Comparison of ENCODE assay signal across 9 mouse cellular contexts in the genomic region with DNA sequence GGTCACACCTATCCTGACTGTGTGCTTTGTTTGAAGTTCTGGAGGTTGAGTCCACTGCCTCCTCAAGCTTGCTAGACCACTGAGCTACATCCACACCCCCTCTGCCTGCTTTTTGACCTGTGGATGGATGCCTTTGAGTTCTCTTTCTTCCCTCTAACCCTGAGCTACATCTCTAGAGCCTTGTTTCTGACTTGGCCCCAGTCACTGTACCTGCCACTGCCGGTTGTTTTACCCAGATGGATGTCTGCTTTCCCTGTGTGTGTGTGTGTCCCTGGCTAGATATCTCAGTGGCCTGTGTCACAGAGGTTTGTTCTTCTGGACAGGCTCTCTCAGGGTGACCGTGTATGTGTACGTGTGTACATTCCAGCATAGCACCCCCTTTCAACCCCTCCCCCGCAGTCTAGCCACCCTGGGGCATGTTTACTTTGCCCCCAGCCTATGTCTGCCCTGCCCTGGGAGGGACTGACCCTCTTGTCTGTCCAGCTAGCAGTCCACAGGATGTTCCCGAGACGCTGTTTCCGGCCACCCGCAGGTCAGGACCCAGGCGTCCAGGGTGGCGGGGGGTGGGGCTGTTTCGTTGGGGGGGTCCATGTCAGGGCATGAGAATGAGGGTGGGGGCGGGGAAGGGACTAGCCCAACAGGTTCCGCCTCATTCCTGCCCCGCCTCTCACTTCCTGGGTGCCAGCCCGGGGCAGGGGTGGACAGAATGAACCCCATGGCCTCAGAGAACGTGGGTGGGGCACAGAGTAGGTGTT. TPM values are rescaled to one million over a fixed set of nuclear protein-coding genes. Genes with fewer than 3 reads are reported as not detected.
A peak's percentile ranks its signal among the peaks of the same experiment; 100 is the strongest.
DNase-seq lines count a peak whose midpoint lies in the region; ATAC-seq and TF ChIP-seq lines count a peak whose summit lies in the region.
"Had no signal": no experiment of that assay in that cellular context is flagged by ENCODE, and none has a peak within 500 bp of the region (broad histone marks: within the 10 kb centered on the region; RNA-seq: fewer than 3 reads in every experiment).

No protein-coding gene starts in this region.

- 3% methylated on average over 16 of the region's 16 CpGs for WGBS in embryonic facial prominence, embryonic 10.5 days
- 15% methylated on average over 16 of the region's 16 CpGs for WGBS in hindbrain, embryonic 14.5 days

- H3K36me3 ChIP-seq in embryonic facial prominence, embryonic 10.5 days (replicated peaks), result no peaks in the 10 kb centered on the region
- H3K36me3 ChIP-seq in hindbrain, embryonic 14.5 days (replicated peaks; ENCODE audit: control insufficient read depth, insufficient read depth), result no peaks in the 10 kb centered on the region
- H3K36me3 ChIP-seq in myocyte (ENCODE audit: control insufficient read depth, insufficient read depth), result no peaks in the 10 kb centered on the region

- H3K79me2 ChIP-seq in myocyte (ENCODE audit: control insufficient read depth, insufficient read depth), result no peaks in the 10 kb centered on the region

- DNase-seq in heart, adult 11 months, result peak; percentile 98
- no peak for DNase-seq in heart, postnatal 25 days (ENCODE audit: low spot score)
- peak; percentile 42 for DNase-seq in embryonic facial prominence, embryonic 10.5 days (ENCODE audit: low spot score)
- DNase-seq in hindbrain, embryonic 14.5 days (ENCODE audit: low spot score), result no peak
- peak; percentile 65 for DNase-seq in liver
- no peak for DNase-seq in layer of hippocampus, postnatal 14 days (ENCODE audit: low spot score in 2 of 2)
- DNase-seq in frontal cortex, postnatal 14 days (ENCODE audit: low spot score in 2 of 2), result no peak

- no peak for ATAC-seq in hindbrain, embryonic 14.5 days (ENCODE audit: low FRiP score)

- peak overlapping the region; percentile 71 for H3K4me3 ChIP-seq in embryonic facial prominence, embryonic 10.5 days
- peak overlapping the region; percentile 48; the same call in 1 of the 2 replicates for H3K4me3 ChIP-seq in hindbrain, embryonic 14.5 days (replicated peaks; ENCODE audit: low read length)
- H3K4me3 ChIP-seq in myocyte, result peak overlapping the region; percentile 24

- intact Hi-C loops in heart, postnatal 25 days (cut with DNase I), result no loop called here

- peak; percentile 30 for TF ChIP-seq POLR2A in myocyte (IDR thresholded peaks at IDR 0.05; ENCODE audit: insufficient read length, low read depth)

- H3K4me1 ChIP-seq in embryonic facial prominence, embryonic 10.5 days, result peaks cover 72% of the 10 kb centered on the region
- H3K4me1 ChIP-seq in hindbrain, embryonic 14.5 days (replicated peaks; ENCODE audit: control insufficient read depth, insufficient read depth, low read length), result peaks cover 32% of the 10 kb centered on the region

- H3K9ac ChIP-seq in hindbrain, embryonic 14.5 days, result peak overlapping the region; percentile 58; the same call in 1 of the 2 replicates

- peaks cover 61% of the 10 kb centered on the region for H3K27me3 ChIP-seq in embryonic facial prominence, embryonic 10.5 days (replicated peaks; ENCODE audit: low read depth, poor library complexity, severe bottlenecking)
- peaks cover 25% of the 10 kb centered on the region for H3K27me3 ChIP-seq in hindbrain, embryonic 14.5 days (ENCODE audit: control insufficient read depth, insufficient read depth, low read length)
- no peaks in the 10 kb centered on the region for H3K27me3 ChIP-seq in myocyte (ENCODE audit: control insufficient read depth, insufficient read depth, insufficient read length)

- H3K4me2 ChIP-seq in hindbrain, embryonic 14.5 days (replicated peaks), result peak overlapping the region; percentile 89
- peak overlapping the region; percentile 95 for H3K4me2 ChIP-seq in myocyte (ENCODE audit: low read depth)

- no peaks in the 10 kb centered on the region for H3K9me3 ChIP-seq in embryonic facial prominence, embryonic 10.5 days
- no peaks in the 10 kb centered on the region for H3K9me3 ChIP-seq in hindbrain, embryonic 14.5 days (ENCODE audit: control insufficient read depth, low read length)

- H3K27ac ChIP-seq in embryonic facial prominence, embryonic 10.5 days (replicated peaks), result peak overlapping the region; percentile 85
- H3K27ac ChIP-seq in hindbrain, embryonic 14.5 days, result peak overlapping the region; percentile 44

- no peak overlapping the region for H3ac ChIP-seq in myocyte (ENCODE audit: control insufficient read depth, insufficient read length)

TF ChIP-seq in myocyte, 11 proteins besides CTCF, POLR2A, EP300 and RAD21:
- TF ChIP-seq SRF (IDR thresholded peaks at IDR 0.05; ENCODE audit: control insufficient read depth, insufficient read length, low read depth) (no peak), POLR2AphosphoS2 (IDR thresholded peaks at IDR 0.05; ENCODE audit: insufficient read length, low read depth) (peak; percentile 23)

RNA-seq across cellular contexts. Expression of a gene that starts 5.9 kb away (rescaled TPM):
- 1 to 10 TPM; 2.0 to 2.1 TPM for total RNA-seq in heart, postnatal 25 days (2021)
- polyA plus RNA-seq in embryonic facial prominence, embryonic 10.5 days (2016; fragmentation: Nextera tagmentation; extraction: Ambion mirVana), result 19.5 and 20.0 TPM in 2 replicates
- polyA plus RNA-seq in hindbrain, embryonic 14.5 days (2014; fragmentation: Nextera tagmentation; extraction: Ambion mirVana), result 24.6 and 27.3 TPM in 2 replicates
- polyA plus RNA-seq in myocyte (2012; fragmentation: generic; extraction: Trizol), result 9.3 TPM
- 1 to 10 TPM; 7.6 to 9.0 TPM for total RNA-seq in layer of hippocampus, postnatal 14 days (2021)

RNA-seq across cellular contexts. Expression of a gene that starts 6.0 kb away (rescaled TPM):
- 10 to 100 TPM; 13.8 to 17.2 TPM for total RNA-seq in heart, postnatal 25 days (2021)
- polyA plus RNA-seq in embryonic facial prominence, embryonic 10.5 days (2016; fragmentation: Nextera tagmentation; extraction: Ambion mirVana), result 6.6 and 6.7 TPM in 2 replicates
- polyA plus RNA-seq in hindbrain, embryonic 14.5 days (2014; fragmentation: Nextera tagmentation; extraction: Ambion mirVana), result 6.0 and 6.2 TPM in 2 replicates
- 140 TPM for polyA plus RNA-seq in myocyte (2012; fragmentation: generic; extraction: Trizol)
- 10 to 100 TPM; 45.5 to 54.7 TPM for total RNA-seq in layer of hippocampus, postnatal 14 days (2021)

RNA-seq across cellular contexts. Expression of a gene that starts 14.9 kb away (rescaled TPM):
- 10 to 100 TPM; 45.2 to 48.2 TPM for total RNA-seq in heart, postnatal 25 days (2021)
- 147 and 148 TPM in 2 replicates for polyA plus RNA-seq in embryonic facial prominence, embryonic 10.5 days (2016; fragmentation: Nextera tagmentation; extraction: Ambion mirVana)
- 47.8 and 48.4 TPM in 2 replicates for polyA plus RNA-seq in hindbrain, embryonic 14.5 days (2014; fragmentation: Nextera tagmentation; extraction: Ambion mirVana)
- 74.1 TPM for polyA plus RNA-seq in myocyte (2012; fragmentation: generic; extraction: Trizol)
- total RNA-seq in layer of hippocampus, postnatal 14 days (2021), result 10 to 100 TPM; 34.3 to 34.4 TPM

RNA-seq across cellular contexts. Expression of a gene that starts 15.1 kb away (rescaled TPM):
- 100 to 1,000 TPM; 650 to 659 TPM for total RNA-seq in heart, postnatal 25 days (2021)
- 1,193 and 1,272 TPM in 2 replicates for polyA plus RNA-seq in embryonic facial prominence, embryonic 10.5 days (2016; fragmentation: Nextera tagmentation; extraction: Ambion mirVana)
- 1,143 and 1,221 TPM in 2 replicates for polyA plus RNA-seq in hindbrain, embryonic 14.5 days (2014; fragmentation: Nextera tagmentation; extraction: Ambion mirVana)
- polyA plus RNA-seq in myocyte (2012; fragmentation: generic; extraction: Trizol), result 432 TPM
- 100 to 1,000 TPM; 417 to 431 TPM for total RNA-seq in layer of hippocampus, postnatal 14 days (2021)

RNA-seq across cellular contexts. Expression of a gene that starts 15.2 kb away (rescaled TPM):
- total RNA-seq in heart, postnatal 25 days (2021), result not detected
- not detected in 2 replicates for polyA plus RNA-seq in embryonic facial prominence, embryonic 10.5 days (2016; fragmentation: Nextera tagmentation; extraction: Ambion mirVana)
- polyA plus RNA-seq in hindbrain, embryonic 14.5 days (2014; fragmentation: Nextera tagmentation; extraction: Ambion mirVana), result not detected in 2 replicates
- not detected for polyA plus RNA-seq in myocyte (2012; fragmentation: generic; extraction: Trizol)
- not detected for total RNA-seq in layer of hippocampus, postnatal 14 days (2021)
- total RNA-seq: neutrophil, adult 5-6 weeks had no signal

Comparison
In these comparisons a context has a peak if more than half of its experiments do, and no peak if none do; other contexts are left out.
1. DNase-seq: peak in heart, adult 11 months (single experiment), embryonic facial prominence, embryonic 10.5 days (single experiment) and liver (single experiment); none in heart, postnatal 25 days (single experiment), hindbrain, embryonic 14.5 days (single experiment), layer of hippocampus, postnatal 14 days (0 of 2) and frontal cortex, postnatal 14 days (0 of 2).
2. RNA of a gene that starts 6.0 kb away (polyA plus RNA-seq): 140 TPM in myocyte (single experiment); 6.6 to 6.7 TPM in embryonic facial prominence, embryonic 10.5 days and 6.0 to 6.2 TPM in hindbrain, embryonic 14.5 days; every median in the first group is over 10 times any median in the second.
3. Peak in every context shown above with its lines, with median percentiles within 50 percentile points of each other: H3K4me3 ChIP-seq.